Mouse (Mus musculus): ENCODE data around the gene Plac8.

DNA sequence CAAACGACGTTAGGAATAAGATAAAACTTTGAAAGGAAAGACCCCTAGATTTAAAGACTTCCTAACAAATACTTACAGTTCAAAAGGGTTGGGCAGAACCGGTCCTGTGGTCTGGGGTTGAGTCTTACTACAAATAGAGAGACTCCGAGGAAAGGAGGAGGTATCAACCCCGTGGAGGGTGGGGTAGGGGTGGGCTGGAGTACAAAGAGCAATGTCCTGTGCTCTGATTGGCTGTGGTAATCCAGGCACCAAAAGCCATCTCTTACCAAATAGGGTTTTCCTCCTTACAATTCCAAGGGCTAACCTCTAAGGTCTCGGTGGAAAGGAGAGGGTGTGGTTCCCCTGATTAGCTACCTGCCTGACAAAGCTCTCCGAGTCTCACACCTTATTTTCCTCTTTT, at the start of gene Plac8:
- TF ChIP-seq CTCF (IDR thresholded peaks at IDR 0.05; ENCODE audit: borderline replicate concordance, insufficient read depth, low read depth, low read length) (no peak), POLR2A (IDR thresholded peaks at IDR 0.05; ENCODE audit: borderline replicate concordance, insufficient read depth, low read length) (no peak)

All from cerebellum, adult 2 months (tissue).